Mouse (Mus musculus): ENCODE measurements at regions not wholly inside any gene's neighbourhood (a gene's known extent, or its start where the extent isn't known, plus 50 kb on each side); places are given as distances from the start of the nearest gene placed in this dataset.

GRCm38 (mm10) chr2:45258897-45259296 lies 141.7 kb upstream of the Zeb2 start:
- ATAC-seq (ENCODE audit: borderline replicate concordance, extremely low read depth, low FRiP score, low TSS enrichment) = no peak
- H3K27ac ChIP-seq = no peak overlapping the region
- H3K9ac ChIP-seq = no peak overlapping the region
- no peak overlapping the region for H3K4me3 ChIP-seq
- 58% methylated on average over 3 of the region's 3 CpGs for WGBS
- no peak overlapping the region for H3K4me2 ChIP-seq
- no peaks in the 10 kb centered on the region for H3K9me3 ChIP-seq
- no peaks in the 10 kb centered on the region for H3K27me3 ChIP-seq
- no peaks in the 10 kb centered on the region for H3K36me3 ChIP-seq
- no peaks in the 10 kb centered on the region for H3K4me1 ChIP-seq

DNA sequence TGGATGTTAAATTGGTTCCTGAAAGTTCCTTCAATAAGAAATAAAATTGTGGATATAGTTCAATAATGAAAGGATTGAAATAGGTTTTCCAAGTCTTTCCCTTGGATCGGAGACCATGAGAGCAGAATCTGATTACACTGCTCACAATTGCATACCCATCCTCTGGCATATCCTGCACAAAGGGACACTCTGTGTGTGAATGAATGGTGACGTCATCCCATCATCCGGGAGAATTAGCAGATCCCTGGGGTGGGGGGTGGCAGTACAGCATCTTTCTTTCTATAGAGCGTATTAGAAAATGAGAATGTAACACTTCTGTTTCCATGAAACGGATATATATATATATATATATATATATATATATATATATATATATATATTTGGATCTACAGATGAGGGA lies 139.2 kb upstream of the Zeb2 start:
- no peaks in the 10 kb centered on the region for H3K36me3 ChIP-seq
- H3K4me2 ChIP-seq = no peak overlapping the region
- WGBS = 94% methylated on average over 5 of the region's 5 CpGs
- no peak for ATAC-seq (ENCODE audit: borderline replicate concordance, extremely low read depth, low FRiP score, low TSS enrichment)
- H3K9me3 ChIP-seq = no peaks in the 10 kb centered on the region
- no peak overlapping the region for H3K27ac ChIP-seq
- H3K27me3 ChIP-seq = no peaks in the 10 kb centered on the region
- H3K4me1 ChIP-seq = no peaks in the 10 kb centered on the region
- H3K4me3 ChIP-seq = no peak overlapping the region
- H3K9ac ChIP-seq = no peak overlapping the region

DNA sequence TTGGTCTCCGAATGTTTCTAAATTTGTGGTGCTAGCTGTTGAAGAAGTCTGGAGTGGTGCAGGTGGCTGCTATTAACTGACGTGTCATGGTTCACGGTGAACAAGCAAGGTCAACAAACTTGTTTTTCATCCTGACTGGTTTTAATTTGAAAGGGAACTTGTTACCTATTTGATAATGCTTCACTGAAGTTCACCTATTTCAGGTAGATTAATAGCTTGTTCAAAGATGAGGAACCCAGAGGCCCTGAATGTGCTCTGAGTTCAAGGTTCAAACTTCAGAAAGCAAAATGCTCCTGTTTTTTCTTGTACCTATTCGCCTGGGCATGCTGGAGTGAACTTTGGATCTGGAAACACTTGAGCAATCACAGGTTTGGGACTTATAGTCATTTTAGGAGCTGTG lies 136.7 kb upstream of the Zeb2 start:
- Histone ChIP-seq H3K36me3 (no peaks in the 10 kb centered on the region), H3K9me3 (no peaks in the 10 kb centered on the region), H3K4me3 (no peak overlapping the region), H3K27me3 (no peaks in the 10 kb centered on the region), H3K27ac (no peak overlapping the region), H3K4me2 (no peak overlapping the region), H3K9ac (no peak overlapping the region), H3K4me1 (no peaks in the 10 kb centered on the region)
- ATAC-seq (ENCODE audit: borderline replicate concordance, extremely low read depth, low FRiP score, low TSS enrichment) = no peak
- 64% methylated on average over 4 of the region's 4 CpGs for WGBS

DNA sequence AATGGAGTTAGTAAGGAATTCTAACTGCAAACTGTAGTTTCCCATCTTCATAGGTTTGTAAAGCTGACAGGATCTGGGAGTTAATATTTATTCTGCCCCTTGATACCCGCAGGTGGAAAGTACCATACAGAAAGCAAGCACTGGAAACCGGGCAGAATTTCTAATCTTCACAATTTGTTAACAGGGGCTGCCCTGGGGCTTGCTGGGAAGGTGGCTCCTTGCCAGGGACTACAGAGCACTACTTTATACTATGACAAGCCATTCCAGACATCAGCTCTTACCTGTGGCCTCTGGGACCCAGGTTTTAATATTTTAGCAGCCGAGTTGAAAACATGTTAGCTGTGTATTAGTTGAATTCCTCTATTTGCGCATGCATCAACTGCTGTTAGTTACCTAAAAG lies 135.1 kb upstream of the Zeb2 start:
- WGBS = 54% methylated on average over 4 of the region's 4 CpGs
- no peak for ATAC-seq (ENCODE audit: borderline replicate concordance, extremely low read depth, low FRiP score, low TSS enrichment)
- H3K27ac ChIP-seq = no peak overlapping the region

DNA sequence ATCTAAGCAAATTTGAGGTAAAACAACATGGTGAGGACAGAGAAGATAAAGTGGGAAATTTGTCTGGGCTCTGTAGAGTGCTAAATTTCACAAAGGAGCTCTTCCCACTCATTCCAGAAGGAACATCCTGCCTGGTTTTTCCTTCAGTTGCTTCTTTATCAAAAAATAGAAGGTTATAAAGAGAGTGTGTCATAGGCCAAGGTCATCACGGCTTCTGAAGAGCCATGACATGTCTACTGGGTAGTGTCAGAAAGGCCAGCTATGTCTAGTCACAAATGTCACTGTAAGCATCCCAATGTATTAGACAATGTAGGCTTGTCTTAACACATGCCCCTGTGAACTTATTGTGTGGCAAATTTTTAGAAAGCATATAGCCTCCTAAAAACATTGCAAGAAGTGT lies 132.5 kb upstream of the Zeb2 start:
- WGBS = 91% methylated on average over 1 of the region's 1 CpGs

More for the DNA sequence above, 135.1 kb upstream of the Zeb2 start:
- Histone ChIP-seq H3K27me3 (no peaks in the 10 kb centered on the region), H3K36me3 (no peaks in the 10 kb centered on the region), H3K4me1 (no peaks in the 10 kb centered on the region), H3K4me3 (no peak overlapping the region), H3K4me2 (no peak overlapping the region), H3K9ac (no peak overlapping the region), H3K9me3 (no peaks in the 10 kb centered on the region)

DNA sequence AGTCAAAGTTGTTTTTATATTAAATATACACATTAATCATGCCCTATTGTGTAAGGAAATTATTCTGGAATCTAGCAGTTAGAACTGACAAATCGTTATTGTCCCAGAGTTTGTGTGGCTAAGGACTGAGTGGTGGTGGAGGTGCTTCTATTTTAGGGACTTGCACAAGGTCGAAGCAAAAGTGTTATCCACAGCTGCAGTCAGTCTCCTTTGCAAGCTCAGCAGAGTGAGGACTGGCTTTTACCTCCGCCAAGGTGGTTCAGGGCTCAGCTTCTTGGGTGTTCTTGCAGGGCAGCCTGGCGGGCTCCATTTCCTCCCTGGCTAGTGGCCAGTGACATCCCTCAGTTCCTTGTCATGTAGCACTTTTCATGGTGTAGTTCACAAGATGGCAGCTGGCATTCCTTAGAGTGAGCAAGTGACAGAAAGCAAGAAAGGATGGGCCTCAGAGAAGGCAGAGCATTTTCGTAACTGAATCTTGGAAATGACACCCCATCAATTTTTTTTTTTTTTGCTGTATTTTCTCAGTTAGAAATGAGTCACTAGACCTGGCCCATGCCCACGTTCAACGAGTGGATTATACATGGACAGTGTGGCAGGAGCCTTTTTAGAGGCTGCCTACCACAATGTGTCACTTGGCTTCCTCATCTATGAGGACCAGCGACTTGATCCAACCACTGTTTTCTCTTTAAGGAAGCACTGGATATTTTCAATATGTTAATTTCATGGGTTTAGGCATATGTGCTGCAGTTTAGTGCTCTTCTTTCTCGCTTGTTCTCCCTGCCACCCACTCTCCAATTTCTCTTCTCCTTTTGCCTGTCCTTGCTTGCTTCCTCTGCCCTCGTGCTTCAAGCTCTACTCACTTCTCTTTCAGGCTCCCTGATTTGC lies 129.1 kb upstream of the Zeb2 start:
- no peaks in the 10 kb centered on the region for H3K9me3 ChIP-seq
- ATAC-seq (ENCODE audit: borderline replicate concordance, extremely low read depth, low FRiP score, low TSS enrichment) = peak; percentile 89
- H3K9ac ChIP-seq = no peak overlapping the region
- WGBS = 43% methylated on average over 10 of the region's 10 CpGs
- no peak overlapping the region for H3K4me3 ChIP-seq
- no peaks in the 10 kb centered on the region for H3K36me3 ChIP-seq
- no peak overlapping the region for H3K4me2 ChIP-seq
- peak overlapping the region; percentile 72 for H3K27ac ChIP-seq
- H3K27me3 ChIP-seq = no peaks in the 10 kb centered on the region
- H3K4me1 ChIP-seq = peaks cover 25% of the 10 kb centered on the region

More for the DNA sequence above, 132.5 kb upstream of the Zeb2 start:
- no peak overlapping the region for H3K27ac ChIP-seq
- no peak overlapping the region for H3K9ac ChIP-seq
- ATAC-seq (ENCODE audit: borderline replicate concordance, extremely low read depth, low FRiP score, low TSS enrichment) = no peak
- no peak overlapping the region for H3K4me2 ChIP-seq
- H3K4me3 ChIP-seq = no peak overlapping the region
- H3K36me3 ChIP-seq = no peaks in the 10 kb centered on the region
- H3K27me3 ChIP-seq = no peaks in the 10 kb centered on the region
- peaks cover 19% of the 10 kb centered on the region for H3K4me1 ChIP-seq
- no peaks in the 10 kb centered on the region for H3K9me3 ChIP-seq

GRCm38 (mm10) chr2:45245506-45245905 lies 128.3 kb upstream of the Zeb2 start:
- no peak overlapping the region for H3K9ac ChIP-seq
- peaks cover 29% of the 10 kb centered on the region for H3K4me1 ChIP-seq
- no peaks in the 10 kb centered on the region for H3K27me3 ChIP-seq
- WGBS = 40% methylated on average over 1 of the region's 1 CpGs
- H3K36me3 ChIP-seq = no peaks in the 10 kb centered on the region
- ATAC-seq (ENCODE audit: borderline replicate concordance, extremely low read depth, low FRiP score, low TSS enrichment) = no peak
- H3K9me3 ChIP-seq = no peaks in the 10 kb centered on the region
- H3K4me2 ChIP-seq = no peak overlapping the region
- no peak overlapping the region for H3K4me3 ChIP-seq
- H3K27ac ChIP-seq = peak overlapping the region; percentile 72

DNA sequence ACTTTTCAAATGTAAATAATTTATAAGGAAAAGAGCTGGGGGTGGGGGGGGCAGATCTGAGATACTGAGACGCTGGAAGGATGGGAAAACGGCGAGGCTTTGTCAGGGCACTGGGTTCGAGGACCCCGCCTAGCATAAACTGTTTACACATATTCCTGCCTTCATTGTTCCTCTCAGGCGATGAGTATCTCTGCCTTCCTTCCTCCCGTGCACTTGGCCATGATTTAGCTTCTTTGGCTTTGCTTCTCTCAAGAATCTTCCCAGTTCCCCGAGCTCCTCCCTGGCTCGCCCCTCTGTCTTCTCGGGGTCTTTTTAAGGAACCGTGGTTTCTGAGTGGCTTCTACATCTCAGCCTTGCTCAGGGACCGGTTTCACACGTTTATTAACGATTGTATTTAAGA lies 127.3 kb upstream of the Zeb2 start:
- Histone ChIP-seq H3K36me3 (no peaks in the 10 kb centered on the region), H3K27me3 (no peaks in the 10 kb centered on the region), H3K4me2 (peak overlapping the region; percentile 16; the same call in 1 of the 2 replicates), H3K9ac (no peak overlapping the region), H3K4me1 (peaks cover 30% of the 10 kb centered on the region), H3K4me3 (no peak overlapping the region), H3K9me3 (no peaks in the 10 kb centered on the region), H3K27ac (peak overlapping the region; percentile 72)
- WGBS = 50% methylated on average over 14 of the region's 14 CpGs
- no peak for ATAC-seq (ENCODE audit: borderline replicate concordance, extremely low read depth, low FRiP score, low TSS enrichment)

GRCm38 (mm10) chr2:45239501-45240292 lies 122.5 kb upstream of the Zeb2 start:
- no peaks in the 10 kb centered on the region for H3K27me3 ChIP-seq
- peaks cover 17% of the 10 kb centered on the region for H3K4me1 ChIP-seq
- no peaks in the 10 kb centered on the region for H3K9me3 ChIP-seq
- ATAC-seq (ENCODE audit: borderline replicate concordance, extremely low read depth, low FRiP score, low TSS enrichment) = peak; percentile 52; the same call in 1 of the 2 replicates
- no peaks in the 10 kb centered on the region for H3K36me3 ChIP-seq
- H3K27ac ChIP-seq = 0 out of 2 replicates have a peak overlapping the region, but pooled peaks have one; percentile 3
- no peak overlapping the region for H3K4me3 ChIP-seq
- WGBS = 44% methylated on average over 16 of the region's 16 CpGs
- no peak overlapping the region for H3K4me2 ChIP-seq
- H3K9ac ChIP-seq = no peak overlapping the region

GRCm38 (mm10) chr2:45239001-45239400 lies 121.8 kb upstream of the Zeb2 start:
- WGBS = 71% methylated on average over 6 of the region's 6 CpGs

DNA sequence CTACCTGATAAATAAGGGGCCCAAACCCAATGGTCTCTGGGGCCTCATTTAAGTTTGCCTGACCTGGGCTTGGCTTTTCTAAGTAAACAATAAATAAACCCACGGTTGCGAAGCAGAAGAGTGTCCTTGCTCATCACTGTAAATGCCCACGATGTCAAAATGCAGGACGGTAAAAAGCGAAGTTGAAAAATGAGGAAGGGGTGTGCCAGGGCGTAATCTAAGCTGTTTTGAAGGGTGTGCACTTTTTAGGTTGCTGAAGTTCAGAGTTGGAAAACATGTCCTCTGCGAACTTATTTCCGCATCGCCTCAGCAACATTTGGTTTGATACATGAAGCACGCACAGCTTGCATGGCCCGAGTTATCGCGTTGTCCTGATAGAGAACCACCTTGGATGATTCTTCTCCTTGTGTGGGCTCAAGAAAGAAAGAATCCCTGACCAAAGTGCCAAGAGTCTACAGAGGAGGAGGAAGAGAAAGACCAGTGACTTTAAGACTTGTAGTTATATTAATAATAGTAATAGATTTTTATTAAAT lies 119.0 kb upstream of the Zeb2 start:
- H3K9ac ChIP-seq = no peak overlapping the region
- peaks cover 10% of the 10 kb centered on the region; the same call in 1 of the 2 replicates for H3K4me1 ChIP-seq
- no peak overlapping the region for H3K4me3 ChIP-seq
- H3K27ac ChIP-seq = no peak overlapping the region
- no peaks in the 10 kb centered on the region for H3K9me3 ChIP-seq
- no peaks in the 10 kb centered on the region for H3K27me3 ChIP-seq
- H3K36me3 ChIP-seq = no peaks in the 10 kb centered on the region
- WGBS = 89% methylated on average over 13 of the region's 13 CpGs
- H3K4me2 ChIP-seq = no peak overlapping the region
- ATAC-seq (ENCODE audit: borderline replicate concordance, extremely low read depth, low FRiP score, low TSS enrichment) = no peak

More at GRCm38 (mm10) chr2:45239001-45239400, 121.8 kb upstream of the Zeb2 start:
- Histone ChIP-seq H3K4me2 (no peak overlapping the region), H3K4me1 (peaks cover 11% of the 10 kb centered on the region), H3K36me3 (no peaks in the 10 kb centered on the region), H3K9me3 (no peaks in the 10 kb centered on the region), H3K4me3 (no peak overlapping the region), H3K27ac (0 out of 2 replicates have a peak overlapping the region, but pooled peaks have one; percentile 3), H3K27me3 (no peaks in the 10 kb centered on the region), H3K9ac (no peak overlapping the region)
- no peak for ATAC-seq (ENCODE audit: borderline replicate concordance, extremely low read depth, low FRiP score, low TSS enrichment)

DNA sequence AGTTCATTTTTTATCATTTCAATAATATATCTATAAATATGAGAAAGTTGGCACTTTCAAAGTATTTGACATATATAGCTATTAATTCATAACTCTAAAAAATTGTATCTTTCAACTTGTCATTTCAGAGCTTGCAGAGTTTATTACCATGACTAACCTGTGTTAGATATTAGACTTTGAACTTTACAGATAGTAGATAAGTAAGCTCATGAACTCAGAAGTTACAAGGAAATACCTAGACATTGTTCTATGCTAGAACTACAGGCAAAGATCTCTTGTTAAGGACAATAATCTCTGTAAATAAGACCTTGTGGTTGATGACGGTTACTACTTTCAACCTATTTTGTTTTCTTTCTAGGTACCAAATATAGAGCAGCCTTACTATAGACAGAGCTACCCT lies 117.0 kb upstream of the Zeb2 start:
- Histone ChIP-seq H3K27me3 (no peaks in the 10 kb centered on the region), H3K27ac (no peak overlapping the region), H3K36me3 (no peaks in the 10 kb centered on the region), H3K4me3 (no peak overlapping the region), H3K9ac (no peak overlapping the region), H3K4me1 (peaks cover 4% of the 10 kb centered on the region; the same call in 1 of the 2 replicates), H3K9me3 (no peaks in the 10 kb centered on the region), H3K4me2 (no peak overlapping the region)
- ATAC-seq (ENCODE audit: borderline replicate concordance, extremely low read depth, low FRiP score, low TSS enrichment) = no peak
- WGBS = 81% methylated on average over 1 of the region's 1 CpGs
